Mouse (Mus musculus) testis, adult 2 months (tissue): ENCODE results near the gene E4f1.
A peak's percentile ranks its signal among the peaks of the same experiment; 100 is the strongest.

ENCODE experiments used
- CTCF ChIP-seq: fragments of 200-500 bp; IDR thresholded peaks from 2 replicates; pipeline ENCODE4 v1.5.1; 2012; ENCODE audit warnings: low read depth, mild to moderate bottlenecking, inconsistent platforms, low read length, moderate library complexity; ENCODE audit not compliant: control insufficient read depth, insufficient read depth, insufficient replicate concordance
- POLR2A ChIP-seq: fragments of 200-500 bp; IDR thresholded peaks from 2 replicates; pipeline ENCODE4 v1.6.1; 2012; ENCODE audit warnings: low read depth, mild to moderate bottlenecking, inconsistent platforms, low read length, moderate library complexity; ENCODE audit not compliant: control insufficient read depth

GRCm38 (mm10) chr17:24472512-24472911, 2.4 kb upstream of the E4f1 start:
- TF ChIP-seq POLR2A (peak; percentile 28; the same call in 1 of the 2 replicates), CTCF (no peak)
